Mouse (Mus musculus) spleen, adult 2 months (tissue): ENCODE measurements around the gene Gm49388. TPM values are rescaled to one million over a fixed set of nuclear protein-coding genes. Genes with fewer than 3 reads are reported as not detected.

ENCODE experiments used
- DNase-seq, 2 experiments: peaks; one replicate each; pipeline versions ENCODE4 v3.0.0 to v3.0.0-alpha.2; 2012 to 2021; ENCODE audit warnings: low spot score in 2 of 2, low read depth in 1 of 2
- H3K27ac ChIP-seq: fragments of 200-500 bp; 2 replicates; pipeline ENCODE4 v1.5.1; 2012; ENCODE audit warnings: low read length, inconsistent platforms; ENCODE audit not compliant: insufficient read depth
- H3K27me3 ChIP-seq: fragments of 200-500 bp; 2 replicates; pipeline ENCODE4 v1.6.1; 2012; ENCODE audit warnings: mild to moderate bottlenecking, moderate library complexity, low read length, inconsistent platforms; ENCODE audit not compliant: control insufficient read depth, insufficient read depth
- H3K36me3 ChIP-seq: fragments of 200-500 bp; 2 replicates; pipeline ENCODE4 v1.6.1; 2012; ENCODE audit warnings: mild to moderate bottlenecking, low read length, inconsistent platforms; ENCODE audit not compliant: control insufficient read depth, insufficient read depth
- H3K4me1 ChIP-seq: fragments of 200-500 bp; 2 replicates; pipeline ENCODE4 v1.6.1; 2011; ENCODE audit warnings: inconsistent platforms; ENCODE audit not compliant: control insufficient read depth, insufficient read depth, insufficient read length
- H3K4me3 ChIP-seq: fragments of 200-500 bp; 2 replicates; pipeline ENCODE4 v1.5.1; 2011; ENCODE audit warnings: mild to moderate bottlenecking, inconsistent platforms; ENCODE audit not compliant: insufficient read depth, insufficient read length; ENCODE audit errors: extremely low read depth
- CTCF ChIP-seq: fragments of 200-500 bp; IDR thresholded peaks from 2 replicates; pipeline ENCODE4 v1.5.1; 2011; ENCODE audit warnings: mild to moderate bottlenecking, inconsistent platforms; ENCODE audit not compliant: insufficient read depth, insufficient read length, insufficient replicate concordance; ENCODE audit errors: extremely low read depth
- POLR2A ChIP-seq: fragments of 200-500 bp; IDR thresholded peaks from 2 replicates; pipeline ENCODE4 v1.6.1; 2011; ENCODE audit warnings: low read depth, low read length, inconsistent platforms
- WGBS: fragments of 180-500 bp; shearing (Covaris S2); methylation state at CpG from one replicate; pipeline ENCODE4 v1.1.7; 2018; 5-methylcytosine and 5-hydroxymethylcytosine counted together
- polyA plus RNA-seq: library from polyadenylated mRNA; depleted of rRNA; stranded (reverse); fragments of >200 nt; gene quantifications from 2 replicates; pipeline ENCODE4 v1.2.3, GENCODE M21; 2012

The Gm49388 gene
- polyA plus RNA-seq, 1 experiment: not detected

DNA sequence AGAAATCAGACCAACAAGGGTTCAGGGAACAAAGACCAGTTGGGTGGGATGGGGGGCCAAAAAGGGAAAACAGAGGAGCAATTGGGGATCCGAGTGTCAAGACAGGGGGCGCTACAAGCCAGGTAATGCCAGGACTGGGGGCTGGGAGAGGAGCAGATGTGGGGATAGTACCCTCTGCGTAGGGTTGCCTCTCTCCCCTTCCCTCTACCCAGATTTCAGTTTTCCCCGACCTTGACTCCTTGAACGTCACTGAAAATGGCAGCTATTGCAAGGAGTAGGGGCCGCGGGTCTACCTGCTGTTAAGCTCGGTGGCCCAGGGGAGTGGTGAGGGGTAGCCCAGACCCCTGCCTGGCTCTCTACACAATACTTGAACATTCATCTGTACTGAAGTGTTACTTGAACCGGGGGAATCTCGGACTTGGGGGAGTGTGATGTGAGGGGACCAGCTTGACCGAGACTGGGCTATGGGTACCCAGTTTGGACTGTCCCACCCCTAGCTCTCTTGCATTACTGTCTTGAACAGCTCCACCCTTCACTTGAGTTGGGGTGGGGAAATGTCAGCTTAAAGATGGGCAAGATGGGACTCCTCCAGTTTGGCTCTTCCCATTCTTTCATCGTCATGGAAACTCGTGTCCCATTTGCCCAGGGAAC is 16.9 kb upstream of the Gm49388 start:
- Histone ChIP-seq H3K27me3 (no peaks in the 10 kb centered on the region), H3K27ac (no peak overlapping the region), H3K36me3 (no peaks in the 10 kb centered on the region), H3K4me3 (no peak overlapping the region), H3K4me1 (peaks cover 5% of the 10 kb centered on the region; the same call in 1 of the 2 replicates)
- TF ChIP-seq CTCF: peak; percentile 15; the same call in 1 of the 2 replicates
- no peak for TF ChIP-seq POLR2A
- DNase-seq: no peak
- WGBS: 65% methylated on average over 13 of the region's 13 CpGs

DNA sequence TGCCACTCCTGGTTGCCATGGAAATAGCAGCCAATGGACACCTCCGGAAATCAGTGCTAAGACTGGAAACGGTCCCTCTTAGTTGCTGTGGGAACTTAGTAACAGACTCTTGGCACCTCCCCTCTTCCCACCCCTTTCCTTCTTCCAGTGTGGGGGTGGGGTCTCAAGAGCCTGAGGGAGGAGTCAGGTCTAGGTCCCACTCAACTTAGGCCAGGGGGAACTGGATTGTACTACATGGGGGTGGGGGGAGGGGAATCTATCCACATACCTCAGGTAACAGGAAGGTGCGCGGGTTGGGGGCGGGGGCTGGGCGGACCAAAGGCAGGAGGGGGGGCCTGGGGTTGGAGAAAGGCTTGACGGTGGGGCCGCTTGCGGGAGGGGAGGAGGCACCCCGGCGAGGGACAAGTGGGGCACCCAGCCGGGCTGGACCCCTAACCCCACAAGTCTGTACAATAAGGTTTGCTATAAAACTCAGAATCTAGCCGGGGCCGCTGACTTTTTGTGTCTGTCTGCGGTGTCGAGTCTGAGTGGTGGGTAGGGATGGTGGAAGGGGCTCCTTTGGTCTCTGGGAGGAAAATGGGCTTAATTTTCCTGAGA is 16.3 kb upstream of the Gm49388 start:
- H3K27me3 ChIP-seq: no peaks in the 10 kb centered on the region
- peak overlapping the region; percentile 93 for H3K27ac ChIP-seq
- peaks cover 4% of the 10 kb centered on the region; the same call in 1 of the 2 replicates for H3K4me1 ChIP-seq
- peak overlapping the region; percentile 95 for H3K4me3 ChIP-seq
- WGBS: 1% methylated on average over 16 of the region's 16 CpGs
- no peak for TF ChIP-seq CTCF
- TF ChIP-seq POLR2A: no peak
- no peaks in the 10 kb centered on the region for H3K36me3 ChIP-seq
- DNase-seq: peak; percentile 39 to 56

DNA sequence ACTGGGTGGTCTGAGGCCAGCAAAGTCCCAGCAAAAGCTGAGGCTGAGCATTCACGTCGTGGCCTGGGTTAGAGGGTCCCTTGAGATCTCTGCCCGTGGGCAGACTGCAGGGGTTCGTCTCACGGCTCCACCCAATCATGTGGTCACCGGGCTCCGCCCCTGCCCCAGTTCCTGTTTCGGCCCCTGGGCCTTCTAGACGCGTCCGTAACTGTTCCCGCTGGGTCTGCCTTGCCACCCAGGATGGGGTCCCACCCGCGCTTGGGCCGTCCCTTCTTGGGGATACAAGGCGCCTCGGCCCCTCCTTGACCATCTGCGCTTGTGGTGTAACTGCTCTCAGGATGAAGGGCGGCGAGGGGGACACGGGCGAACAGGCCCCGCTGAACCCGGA is 15.8 kb upstream of the Gm49388 start, which contains the start of gene Orai3:
Gene Orai3, plus strand, starts transcription at position 165 of the 388 bp plus-strand sequence.
- H3K4me1 ChIP-seq: peaks cover 3% of the 10 kb centered on the region; the same call in 1 of the 2 replicates
- TF ChIP-seq POLR2A (peak; percentile 95), CTCF (no peak)
- H3K36me3 ChIP-seq: no peaks in the 10 kb centered on the region
- peak within 1 kb of the TSS; percentile 95 for H3K4me3 ChIP-seq
- peak within 1 kb of the TSS; percentile 93 for H3K27ac ChIP-seq
- under 1% methylated on average over 24 of the region's 24 CpGs for WGBS
- H3K27me3 ChIP-seq: no peaks in the 10 kb centered on the region
- DNase-seq: peak; percentile 56 to 87

DNA sequence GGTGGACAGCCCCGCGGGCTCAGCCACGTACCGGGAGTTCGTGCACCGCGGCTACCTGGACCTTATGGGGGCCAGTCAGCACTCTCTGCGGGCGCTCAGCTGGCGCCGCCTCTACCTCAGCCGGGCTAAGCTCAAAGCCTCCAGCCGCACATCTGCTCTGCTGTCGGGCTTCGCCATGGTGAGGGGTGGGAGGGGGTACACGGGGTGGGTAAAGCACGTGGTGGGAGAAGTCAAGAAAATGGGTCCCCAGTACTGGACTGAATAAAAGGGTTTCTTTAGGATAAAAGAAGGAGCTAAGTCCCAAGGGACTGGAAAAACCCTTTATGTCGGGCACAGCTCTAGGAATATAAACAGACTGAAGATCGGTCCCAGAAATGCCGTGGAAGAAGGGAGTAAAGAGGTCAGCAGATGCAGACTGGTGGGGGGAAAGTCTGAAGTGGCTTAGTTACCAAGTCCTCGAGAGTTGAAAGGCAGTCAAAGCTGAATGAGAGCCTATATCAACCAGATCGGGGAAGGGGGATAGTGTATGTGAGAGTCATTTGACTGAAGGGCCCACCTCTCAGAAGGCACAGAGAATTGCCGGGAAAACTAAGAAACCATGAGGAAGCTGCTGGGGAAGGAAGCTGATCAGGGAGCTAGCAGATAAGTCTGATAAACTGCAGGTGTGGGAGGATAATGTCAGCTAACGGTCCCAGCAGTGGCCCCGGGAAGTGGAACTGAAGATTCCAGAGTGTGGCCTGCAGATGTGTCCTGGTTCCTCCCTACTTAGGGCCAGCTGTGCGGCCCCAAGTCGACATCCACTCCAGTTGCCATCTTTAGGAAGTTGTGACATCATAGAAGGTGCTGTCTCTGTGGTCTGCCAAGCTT is 15.1 kb upstream of the Gm49388 start:
- Histone ChIP-seq H3K27ac (peak overlapping the region; percentile 93), H3K27me3 (no peaks in the 10 kb centered on the region), H3K36me3 (no peaks in the 10 kb centered on the region), H3K4me1 (peaks cover 3% of the 10 kb centered on the region; the same call in 1 of the 2 replicates), H3K4me3 (peak overlapping the region; percentile 95)
- no peak for DNase-seq
- 3% methylated on average over 27 of the region's 27 CpGs for WGBS
- TF ChIP-seq CTCF (no peak), POLR2A (no peak)

DNA sequence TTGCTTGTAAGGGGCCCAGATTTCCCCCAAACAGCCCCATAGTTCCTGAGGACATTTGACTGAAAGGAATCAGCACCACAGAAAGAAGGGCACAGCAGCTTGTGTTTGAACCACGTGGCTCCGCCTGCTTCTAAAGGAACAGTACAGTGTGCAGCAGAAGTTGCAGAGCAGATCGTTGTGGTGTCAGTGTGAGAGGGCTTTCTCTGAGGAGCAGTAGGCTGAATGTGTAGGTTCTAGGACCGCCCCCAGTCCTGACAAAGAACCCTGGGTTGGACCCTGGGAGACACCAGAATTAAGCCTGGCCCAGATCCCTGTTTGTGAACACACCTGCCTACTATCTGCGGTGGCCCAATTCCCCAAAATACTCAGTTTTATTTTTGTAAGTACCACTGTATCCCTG is 14.1 kb upstream of the Gm49388 start:
- Histone ChIP-seq H3K4me1 (peaks cover 3% of the 10 kb centered on the region; the same call in 1 of the 2 replicates), H3K36me3 (no peaks in the 10 kb centered on the region), H3K27ac (no peak overlapping the region), H3K27me3 (no peaks in the 10 kb centered on the region), H3K4me3 (no peak overlapping the region)
- no peak for TF ChIP-seq POLR2A
- no peak for TF ChIP-seq CTCF
- 56% methylated on average over 5 of the region's 5 CpGs for WGBS
- no peak for DNase-seq

DNA sequence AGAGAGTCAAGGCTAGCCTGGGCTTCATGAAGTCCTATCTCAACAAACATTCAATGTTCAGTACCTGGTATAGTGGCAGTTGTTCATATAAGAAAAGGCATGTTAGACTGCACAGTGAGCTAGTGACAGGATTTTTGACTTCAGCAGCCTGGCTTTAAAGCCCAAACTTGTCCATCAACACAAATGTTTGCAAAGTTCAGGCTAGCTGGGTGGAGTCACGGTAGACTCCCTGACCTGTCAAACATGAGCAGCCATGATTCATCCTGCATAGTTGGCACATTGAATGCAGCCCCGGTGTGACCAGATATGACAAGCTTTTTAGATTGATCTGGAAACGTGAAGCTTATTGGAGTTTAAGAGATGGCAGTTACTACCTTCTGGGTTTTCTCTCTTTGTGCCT is 13.3 kb upstream of the Gm49388 start:
- Histone ChIP-seq H3K4me1 (peaks cover 3% of the 10 kb centered on the region; the same call in 1 of the 2 replicates), H3K4me3 (no peak overlapping the region), H3K27ac (no peak overlapping the region), H3K36me3 (no peaks in the 10 kb centered on the region), H3K27me3 (no peaks in the 10 kb centered on the region)
- TF ChIP-seq POLR2A (no peak), CTCF (no peak)
- WGBS: 76% methylated on average over 3 of the region's 3 CpGs
- no peak for DNase-seq

DNA sequence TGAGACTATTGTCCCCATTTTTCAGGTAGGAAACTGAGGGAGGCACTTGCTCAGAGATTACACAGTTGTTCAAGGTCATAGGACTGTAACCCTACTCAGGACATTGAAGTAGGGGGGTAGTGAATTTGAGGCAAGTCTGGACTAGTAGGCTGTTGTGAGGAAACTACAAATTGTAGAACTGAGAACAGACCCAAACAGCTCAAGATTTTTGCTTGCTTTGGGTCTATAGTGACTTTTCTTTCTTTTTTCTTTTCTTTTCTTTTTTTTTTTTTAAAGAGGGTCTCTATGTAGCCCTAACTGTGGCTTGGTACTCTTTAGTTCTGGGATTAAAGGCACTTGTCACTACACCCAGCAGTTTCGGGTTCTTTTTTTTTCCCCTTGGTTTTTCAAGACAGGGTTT is 12.9 kb upstream of the Gm49388 start:
- Histone ChIP-seq H3K4me1 (peaks cover 3% of the 10 kb centered on the region; the same call in 1 of the 2 replicates), H3K36me3 (no peaks in the 10 kb centered on the region), H3K4me3 (no peak overlapping the region), H3K27ac (no peak overlapping the region), H3K27me3 (no peaks in the 10 kb centered on the region)
- TF ChIP-seq POLR2A (no peak), CTCF (no peak)
- no peak for DNase-seq
- 95% methylated on average over 1 of the region's 1 CpGs for WGBS
